Mouse (Mus musculus) forebrain, embryonic 14.5 days (tissue): Measurements from ENCODE around the gene Cd300e. TPM values are rescaled to one million over a fixed set of nuclear protein-coding genes. Genes with fewer than 3 reads are reported as not detected.
A peak's percentile ranks its signal among the peaks of the same experiment; 100 is the strongest.

Experiments
- ATAC-seq: fragments of 200-750 bp; cut with Nextera tagmentation; 2 replicates; pipeline ENCODE4 v1.8.0; 2017; ENCODE audit warnings: mild to moderate bottlenecking, moderate library complexity
- DNase-seq: peaks from one replicate; pipeline ENCODE4 v3.0.0-alpha.2; 2015; ENCODE audit warnings: low spot score
- H3K27ac ChIP-seq: fragments of 300-500 bp; sonication (generic); 2 replicates; pipeline ENCODE4 v1.5.1; 2014; ENCODE audit warnings: low read depth, mild to moderate bottlenecking, control low read depth, low read length, moderate library complexity
- H3K27me3 ChIP-seq: fragments of 300-500 bp; sonication (generic); replicated peaks from 2 replicates; pipeline ENCODE4 v1.6.1; 2014; ENCODE audit warnings: low read length, control low read depth, mixed read lengths; ENCODE audit not compliant: control insufficient read depth, insufficient read depth
- H3K36me3 ChIP-seq: fragments of 300-500 bp; sonication (generic); 2 replicates; pipeline ENCODE4 v1.6.1; 2014; ENCODE audit warnings: low read length, control low read depth; ENCODE audit not compliant: control insufficient read depth, insufficient read depth
- H3K4me1 ChIP-seq: fragments of 300-500 bp; sonication (generic); 2 replicates; pipeline ENCODE4 v1.6.1; 2014; ENCODE audit warnings: antibody characterized with exemption, low read length, control low read depth; ENCODE audit not compliant: control insufficient read depth, insufficient read depth
- H3K4me2 ChIP-seq: fragments of 300-500 bp; sonication (generic); 2 replicates; pipeline ENCODE4 v1.6.1; 2014; ENCODE audit warnings: mild to moderate bottlenecking, control low read depth, low read length
- H3K4me3 ChIP-seq: fragments of 300-500 bp; sonication (generic); 2 replicates; pipeline ENCODE4 v1.5.1; 2014; ENCODE audit warnings: low read depth, low read length, control low read depth
- H3K9ac ChIP-seq: fragments of 300-500 bp; sonication (generic); 2 replicates; pipeline ENCODE4 v1.6.1; 2014; ENCODE audit warnings: mild to moderate bottlenecking, low read length, control low read depth, moderate library complexity
- H3K9me3 ChIP-seq: fragments of 300-500 bp; sonication (generic); replicated peaks from 2 replicates; pipeline ENCODE4 v1.6.1; 2016; ENCODE audit warnings: low read length, control low read depth, mixed read lengths; ENCODE audit not compliant: control insufficient read depth
- WGBS: fragments of 180-500 bp; shearing (Covaris S2); extraction: QIAGEN DNeasy Blood & Tissue Kit; methylation state at CpG from one replicate; pipeline ENCODE4 v1.1.7; 2014; 5-methylcytosine and 5-hydroxymethylcytosine counted together
- polyA plus RNA-seq: library from polyadenylated mRNA; unstranded; fragments of >200 nt; fragmentation: Nextera tagmentation; extraction: Ambion mirVana; gene quantifications from 2 replicates; pipeline ENCODE4 v1.2.1, GENCODE M21; 2014

Cd300e gene
- polyA plus RNA-seq, 1 experiment from 2014 or later = not detected

DNA sequence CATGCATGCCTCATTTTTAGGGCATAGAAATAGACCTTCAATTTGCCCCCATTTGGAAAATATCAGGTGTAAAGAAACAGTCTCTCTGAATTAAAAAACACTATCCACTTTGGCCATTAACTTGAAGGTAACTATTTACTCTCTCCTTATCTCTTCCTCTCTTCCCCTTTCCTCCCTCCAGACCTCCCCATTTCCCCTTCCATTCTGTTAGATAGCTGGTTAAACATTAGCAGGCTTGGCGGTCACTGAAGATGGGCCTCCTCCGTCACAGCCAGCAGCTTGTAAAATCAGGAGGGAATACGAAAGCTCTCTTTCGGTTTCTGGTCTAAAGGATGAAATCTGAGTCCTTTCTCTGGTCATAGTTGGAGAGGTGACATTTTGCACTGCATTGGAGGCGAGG is 13.9 kb upstream of the Cd300e start:
- Histone ChIP-seq H3K27me3 (no peaks in the 10 kb centered on the region), H3K9ac (no peak overlapping the region), H3K4me1 (no peaks in the 10 kb centered on the region), H3K36me3 (no peaks in the 10 kb centered on the region), H3K27ac (no peak overlapping the region), H3K4me3 (no peak overlapping the region), H3K4me2 (no peak overlapping the region), H3K9me3 (no peaks in the 10 kb centered on the region)
- 92% methylated on average over 5 of the region's 5 CpGs for WGBS
- ATAC-seq = no peak
- DNase-seq = no peak

DNA sequence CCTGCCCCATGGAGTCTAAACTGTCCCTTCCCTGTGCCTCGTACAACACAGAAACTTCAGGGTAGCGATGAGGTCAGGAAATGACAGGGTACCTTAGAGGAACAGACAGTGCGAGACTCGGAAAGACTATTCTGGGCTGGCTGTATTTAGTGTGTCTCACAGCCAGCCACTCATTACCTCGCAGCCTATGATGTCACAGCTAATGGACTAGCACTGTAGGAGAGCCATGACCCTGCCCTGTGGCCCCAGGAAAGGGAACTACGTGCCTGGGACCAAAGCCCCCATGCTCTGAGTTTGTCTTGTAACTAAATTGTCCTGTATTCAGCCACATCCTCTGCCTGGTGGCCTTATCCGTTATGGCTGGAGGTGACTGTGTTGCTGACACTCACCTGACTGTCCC is 13.4 kb upstream of the Cd300e start:
- H3K4me3 ChIP-seq = no peak overlapping the region
- no peaks in the 10 kb centered on the region for H3K9me3 ChIP-seq
- H3K4me1 ChIP-seq = no peaks in the 10 kb centered on the region
- H3K36me3 ChIP-seq = no peaks in the 10 kb centered on the region
- H3K27me3 ChIP-seq = no peaks in the 10 kb centered on the region
- no peak overlapping the region for H3K4me2 ChIP-seq
- DNase-seq (no peak), ATAC-seq (no peak)
- WGBS = 86% methylated on average over 7 of the region's 7 CpGs
- no peak overlapping the region for H3K9ac ChIP-seq
- H3K27ac ChIP-seq = no peak overlapping the region

DNA sequence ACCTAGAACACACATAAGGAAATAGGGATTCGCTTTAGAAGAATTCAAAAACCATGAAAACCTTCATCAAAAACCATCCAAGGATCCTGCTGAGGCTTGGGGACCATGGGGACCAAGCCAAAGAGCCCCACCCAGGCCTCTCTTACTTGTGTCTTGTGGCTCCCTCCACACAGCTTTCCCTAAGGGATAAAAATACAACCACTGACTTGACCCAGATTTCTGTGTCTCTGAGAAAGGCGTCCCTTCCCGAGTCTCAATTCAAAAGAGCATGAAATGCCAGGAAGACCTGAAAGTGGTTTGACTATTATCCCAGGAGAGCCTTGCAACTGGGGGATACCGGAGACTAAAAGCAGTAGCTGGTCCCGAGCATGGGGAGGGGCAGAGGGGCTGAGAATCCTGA is 11.0 kb upstream of the Cd300e start:
- Histone ChIP-seq H3K27ac (no peak overlapping the region), H3K36me3 (no peaks in the 10 kb centered on the region), H3K4me2 (no peak overlapping the region), H3K4me3 (no peak overlapping the region), H3K27me3 (no peaks in the 10 kb centered on the region), H3K4me1 (no peaks in the 10 kb centered on the region), H3K9ac (no peak overlapping the region), H3K9me3 (no peaks in the 10 kb centered on the region)
- 64% methylated on average over 5 of the region's 5 CpGs for WGBS
- DNase-seq (no peak), ATAC-seq (no peak)

GRCm38 (mm10) chr11:115071631-115072294 is 9.8 kb upstream of the Cd300e start:
- Histone ChIP-seq H3K4me2 (peak overlapping the region; percentile 16; the same call in 1 of the 2 replicates), H3K36me3 (no peaks in the 10 kb centered on the region), H3K4me1 (no peaks in the 10 kb centered on the region), H3K9me3 (no peaks in the 10 kb centered on the region), H3K9ac (no peak overlapping the region), H3K27me3 (no peaks in the 10 kb centered on the region), H3K4me3 (no peak overlapping the region), H3K27ac (no peak overlapping the region)
- DNase-seq (peak; percentile 35), ATAC-seq (no peak)
- 25% methylated on average over 14 of the region's 14 CpGs for WGBS

GRCm38 (mm10) chr11:115071015-115071551 is 9.1 kb upstream of the Cd300e start:
- 14% methylated on average over 9 of the region's 9 CpGs for WGBS
- no peak overlapping the region for H3K9ac ChIP-seq
- no peaks in the 10 kb centered on the region for H3K27me3 ChIP-seq
- no peaks in the 10 kb centered on the region for H3K9me3 ChIP-seq
- H3K4me1 ChIP-seq = no peaks in the 10 kb centered on the region
- no peak overlapping the region for H3K27ac ChIP-seq
- H3K36me3 ChIP-seq = no peaks in the 10 kb centered on the region
- H3K4me2 ChIP-seq = peak overlapping the region; percentile 16; the same call in 1 of the 2 replicates
- no peak for ATAC-seq
- DNase-seq = no peak
- no peak overlapping the region for H3K4me3 ChIP-seq

DNA sequence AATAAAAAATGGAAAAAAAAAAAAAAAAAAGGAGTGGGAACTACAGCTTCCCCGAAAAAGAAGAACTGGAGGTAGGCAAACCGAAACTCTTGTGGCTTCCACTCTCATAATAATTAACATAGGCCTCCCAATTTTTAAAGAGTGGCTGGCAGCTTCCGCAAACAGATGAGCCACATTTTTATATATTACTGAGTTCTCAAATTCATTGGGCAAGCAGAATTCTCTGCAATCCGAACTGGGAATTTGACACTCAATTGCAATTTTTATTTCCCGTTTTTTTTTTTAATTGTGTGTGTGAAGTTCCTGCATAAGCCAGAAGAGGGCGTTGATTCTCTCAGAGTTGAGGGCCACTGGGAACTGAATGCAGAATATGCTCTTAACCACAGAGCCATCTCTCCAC is 4.8 kb upstream of the Cd300e start:
- Histone ChIP-seq H3K36me3 (no peaks in the 10 kb centered on the region), H3K27ac (no peak overlapping the region), H3K4me3 (no peak overlapping the region), H3K9ac (no peak overlapping the region), H3K27me3 (no peaks in the 10 kb centered on the region), H3K9me3 (no peaks in the 10 kb centered on the region), H3K4me1 (no peaks in the 10 kb centered on the region), H3K4me2 (no peak overlapping the region)
- ATAC-seq (no peak), DNase-seq (no peak)
- WGBS = 80% methylated on average over 6 of the region's 6 CpGs

- Histone ChIP-seq H3K27me3 (no peaks in the 10 kb centered on the region), H3K4me3 (no peak overlapping the region), H3K4me2 (no peak overlapping the region), H3K36me3 (no peaks in the 10 kb centered on the region), H3K4me1 (no peaks in the 10 kb centered on the region), H3K9ac (no peak overlapping the region), H3K9me3 (no peaks in the 10 kb centered on the region), H3K27ac (no peak overlapping the region)
- DNase-seq = no peak
- 85% methylated on average over 2 of the region's 2 CpGs for WGBS
- ATAC-seq = no peak
Observed at GRCm38 (mm10) chr11:115059797-115060196, 2.2 kb downstream of the Cd300e start.

DNA sequence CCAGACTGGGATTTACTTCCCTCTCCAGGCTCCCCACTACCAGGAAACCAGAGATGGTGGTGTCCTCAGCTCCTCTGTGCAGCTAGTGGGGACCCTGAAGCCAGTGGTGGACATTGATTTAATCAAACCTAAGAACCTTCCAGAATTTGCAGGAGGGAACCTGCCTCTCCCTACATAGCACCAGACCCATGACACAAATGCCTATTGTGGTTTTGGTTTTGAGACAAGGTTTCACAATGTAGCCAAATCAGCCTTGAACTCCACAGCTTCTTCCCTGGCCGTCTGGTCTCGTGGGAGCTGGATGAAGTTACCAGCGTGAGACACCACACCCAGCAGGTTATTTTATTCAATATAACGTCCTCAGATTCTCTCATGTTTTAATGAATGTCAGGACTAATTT is 3.3 kb downstream of the Cd300e start:
- Histone ChIP-seq H3K36me3 (no peaks in the 10 kb centered on the region), H3K27ac (no peak overlapping the region), H3K4me3 (no peak overlapping the region), H3K27me3 (no peaks in the 10 kb centered on the region), H3K9me3 (no peaks in the 10 kb centered on the region), H3K4me2 (no peak overlapping the region), H3K9ac (no peak overlapping the region), H3K4me1 (no peaks in the 10 kb centered on the region)
- no peak for ATAC-seq
- 78% methylated on average over 4 of the region's 4 CpGs for WGBS
- no peak for DNase-seq

- Histone ChIP-seq H3K27ac (no peak overlapping the region), H3K4me3 (no peak overlapping the region), H3K9ac (no peak overlapping the region), H3K4me2 (no peak overlapping the region), H3K27me3 (no peaks in the 10 kb centered on the region), H3K9me3 (no peaks in the 10 kb centered on the region), H3K36me3 (no peaks in the 10 kb centered on the region), H3K4me1 (no peaks in the 10 kb centered on the region)
- ATAC-seq (no peak), DNase-seq (no peak)
Observed at GRCm38 (mm10) chr11:115054537-115054936, 7.4 kb downstream of the Cd300e start.
